Mouse (Mus musculus): Measurements from ENCODE around the gene Trp53i11. TPM values are rescaled to one million over a fixed set of nuclear protein-coding genes. Genes with fewer than 3 reads are reported as not detected.

The Trp53i11 gene
- total RNA-seq, 2 experiments from 2014 or later = 49.2 to 53.7 TPM

GRCm38 (mm10) chr2:93170845-93171200 lies 16.5 kb upstream of the Trp53i11 start:
- no peak for DNase-seq (ENCODE audit: low spot score in 2 of 2)

GRCm38 (mm10) chr2:93171929-93172328 lies 15.4 kb upstream of the Trp53i11 start:
- DNase-seq (ENCODE audit: low spot score in 2 of 2) = peak in 1 of 2 experiments; percentile 70

GRCm38 (mm10) chr2:93172460-93172859 lies 14.9 kb upstream of the Trp53i11 start:
- DNase-seq (ENCODE audit: low spot score in 2 of 2) = no peak

- no peak for DNase-seq (ENCODE audit: low spot score in 2 of 2)
Observed at GRCm38 (mm10) chr2:93174159-93174558, 13.2 kb upstream of the Trp53i11 start.

GRCm38 (mm10) chr2:93175278-93175677 lies 12.1 kb upstream of the Trp53i11 start:
- DNase-seq (ENCODE audit: low spot score in 2 of 2) = no peak

- no peak for DNase-seq (ENCODE audit: low spot score in 2 of 2)
Observed at GRCm38 (mm10) chr2:93175721-93176120, 11.6 kb upstream of the Trp53i11 start.

- DNase-seq (ENCODE audit: low spot score in 2 of 2) = no peak
Observed at GRCm38 (mm10) chr2:93176193-93176798, 11.1 kb upstream of the Trp53i11 start.

- DNase-seq (ENCODE audit: low spot score in 2 of 2) = no peak
Observed at GRCm38 (mm10) chr2:93176871-93177667, 10.3 kb upstream of the Trp53i11 start.

- DNase-seq (ENCODE audit: low spot score in 2 of 2) = no peak
Observed at GRCm38 (mm10) chr2:93177668-93178312, 9.6 kb upstream of the Trp53i11 start.

GRCm38 (mm10) chr2:93178313-93178677 lies 9.1 kb upstream of the Trp53i11 start:
- DNase-seq (ENCODE audit: low spot score in 2 of 2) = no peak

GRCm38 (mm10) chr2:93179603-93180002 lies 7.7 kb upstream of the Trp53i11 start:
- no peak for DNase-seq (ENCODE audit: low spot score in 2 of 2)

- peak in 1 of 2 experiments; percentile 63 for DNase-seq (ENCODE audit: low spot score in 2 of 2)
Observed at GRCm38 (mm10) chr2:93180077-93180844, 7.1 kb upstream of the Trp53i11 start.

GRCm38 (mm10) chr2:93182859-93183258 lies 4.5 kb upstream of the Trp53i11 start:
- DNase-seq (ENCODE audit: low spot score in 2 of 2) = no peak

- no peak for DNase-seq (ENCODE audit: low spot score in 2 of 2)
Observed at GRCm38 (mm10) chr2:93188020-93188760, 842 bp downstream of the Trp53i11 start.

GRCm38 (mm10) chr2:93188761-93189458 lies 1.6 kb downstream of the Trp53i11 start:
- no peak for DNase-seq (ENCODE audit: low spot score in 2 of 2)

GRCm38 (mm10) chr2:93190771-93191487 lies 3.6 kb downstream of the Trp53i11 start:
- DNase-seq (ENCODE audit: low spot score in 2 of 2) = no peak

- DNase-seq (ENCODE audit: low spot score in 2 of 2) = no peak
Observed at GRCm38 (mm10) chr2:93191488-93192181, 4.3 kb downstream of the Trp53i11 start.

- DNase-seq (ENCODE audit: low spot score in 2 of 2) = no peak
Observed at GRCm38 (mm10) chr2:93192182-93192560, 4.8 kb downstream of the Trp53i11 start.

- DNase-seq (ENCODE audit: low spot score in 2 of 2) = no peak
Observed at GRCm38 (mm10) chr2:93192671-93193080, 5.3 kb downstream of the Trp53i11 start.
